ENCODE assay signal across 12 mouse cellular contexts in genomic region chr13:46335020-46335419, GRCm38 (mm10).
A peak's percentile ranks its signal among the peaks of the same experiment; 100 is the strongest.
DNase-seq lines count a peak whose midpoint lies in the region; ATAC-seq and TF ChIP-seq lines count a peak whose summit lies in the region.
"Had no signal": no experiment of that assay in that cellular context is flagged by ENCODE, and none has a peak within 500 bp of the region (broad histone marks: within the 10 kb centered on the region; RNA-seq: fewer than 3 reads in every experiment).

No protein-coding gene starts in this region.

- no peaks in the 10 kb centered on the region for H3K9me3 ChIP-seq in midbrain, embryonic 13.5 days
- H3K9me3 ChIP-seq in midbrain, embryonic 15.5 days = no peaks in the 10 kb centered on the region
- 0 out of 2 replicates have a peak, but pooled peaks cover 3% of the 10 kb centered on the region for H3K9me3 ChIP-seq in forebrain, embryonic 14.5 days (replicated peaks; ENCODE audit: control insufficient read depth, low read length)
- H3K9me3 ChIP-seq: embryonic facial prominence, embryonic 15.5 days had no signal

- peak; percentile 63; the same call in 1 of the 2 replicates for ATAC-seq in midbrain, embryonic 13.5 days
- no peak for ATAC-seq in midbrain, embryonic 15.5 days (replicated peaks)
- ATAC-seq in forebrain, embryonic 14.5 days = peak; percentile 99
- ATAC-seq: intestine, postnatal 0 days had no signal

- no peak overlapping the region for H3K4me3 ChIP-seq in midbrain, embryonic 13.5 days (replicated peaks)
- H3K4me3 ChIP-seq in midbrain, embryonic 15.5 days = no peak overlapping the region
- H3K4me3 ChIP-seq in forebrain, embryonic 14.5 days (ENCODE audit: low read depth, low read length) = no peak overlapping the region
- H3K4me3 ChIP-seq in thymus, adult 2 months (ENCODE audit: control insufficient read depth, insufficient read depth, low read length) = no peak overlapping the region
- H3K4me3 ChIP-seq: embryonic facial prominence, embryonic 15.5 days; limb, embryonic 12.5 days had no signal

- TF ChIP-seq CTCF in thymus, adult 2 months (IDR thresholded peaks at IDR 0.05; ENCODE audit: borderline replicate concordance, control insufficient read depth, extremely low read depth, insufficient read depth, low read length, poor library complexity) = no peak

- H3K36me3 ChIP-seq in midbrain, embryonic 13.5 days = no peaks in the 10 kb centered on the region
- H3K36me3 ChIP-seq in midbrain, embryonic 15.5 days (replicated peaks) = no peaks in the 10 kb centered on the region
- no peaks in the 10 kb centered on the region for H3K36me3 ChIP-seq in forebrain, embryonic 14.5 days (ENCODE audit: control insufficient read depth, insufficient read depth, low read length)
- H3K36me3 ChIP-seq in thymus, adult 2 months (ENCODE audit: control insufficient read depth, insufficient read depth, low read length) = no peaks in the 10 kb centered on the region
- H3K36me3 ChIP-seq: embryonic facial prominence, embryonic 15.5 days; limb, embryonic 12.5 days had no signal

- 79% methylated on average over 6 of the region's 6 CpGs for WGBS in midbrain, embryonic 13.5 days
- WGBS in midbrain, embryonic 15.5 days = 64% methylated on average over 6 of the region's 6 CpGs
- 48% methylated on average over 6 of the region's 6 CpGs for WGBS in forebrain, embryonic 14.5 days
- WGBS in thymus, adult 2 months = 96% methylated on average over 6 of the region's 6 CpGs

- no peak overlapping the region for H3K4me2 ChIP-seq in midbrain, embryonic 13.5 days (replicated peaks)
- H3K4me2 ChIP-seq in midbrain, embryonic 15.5 days = no peak overlapping the region
- no peak overlapping the region for H3K4me2 ChIP-seq in forebrain, embryonic 14.5 days (ENCODE audit: low read length)
- H3K4me2 ChIP-seq: embryonic facial prominence, embryonic 15.5 days; limb, embryonic 12.5 days had no signal

- H3K27ac ChIP-seq in midbrain, embryonic 13.5 days = no peak overlapping the region
- no peak overlapping the region for H3K27ac ChIP-seq in midbrain, embryonic 15.5 days
- H3K27ac ChIP-seq in forebrain, embryonic 14.5 days (ENCODE audit: low read depth, low read length) = peak overlapping the region; percentile 61; the same call in 1 of the 2 replicates
- no peak overlapping the region for H3K27ac ChIP-seq in thymus, adult 2 months (ENCODE audit: control insufficient read depth, insufficient read depth, low read length)
- H3K27ac ChIP-seq: embryonic facial prominence, embryonic 15.5 days; limb, embryonic 12.5 days; macrophage had no signal

- TF ChIP-seq POLR2A in thymus, adult 2 months (IDR thresholded peaks at IDR 0.05; ENCODE audit: control insufficient read depth, extremely low read depth, insufficient read depth, low read length, poor library complexity) = no peak

- 0 out of 2 replicates have a peak, but pooled peaks cover 3% of the 10 kb centered on the region for H3K4me1 ChIP-seq in midbrain, embryonic 13.5 days (replicated peaks)
- H3K4me1 ChIP-seq in midbrain, embryonic 15.5 days = no peaks in the 10 kb centered on the region
- H3K4me1 ChIP-seq in forebrain, embryonic 14.5 days (ENCODE audit: control insufficient read depth, insufficient read depth, low read length) = peaks cover 4% of the 10 kb centered on the region
- H3K4me1 ChIP-seq in thymus, adult 2 months (replicated peaks; ENCODE audit: control insufficient read depth, insufficient read depth, low read length) = peaks cover 14% of the 10 kb centered on the region
- H3K4me1 ChIP-seq: embryonic facial prominence, embryonic 15.5 days had no signal

- H3K27me3 ChIP-seq in midbrain, embryonic 13.5 days = no peaks in the 10 kb centered on the region
- no peaks in the 10 kb centered on the region for H3K27me3 ChIP-seq in midbrain, embryonic 15.5 days (replicated peaks)
- no peaks in the 10 kb centered on the region for H3K27me3 ChIP-seq in forebrain, embryonic 14.5 days (replicated peaks; ENCODE audit: control insufficient read depth, insufficient read depth, low read length)
- no peaks in the 10 kb centered on the region for H3K27me3 ChIP-seq in thymus, adult 2 months (ENCODE audit: control insufficient read depth, insufficient read depth, low read length)
- H3K27me3 ChIP-seq: embryonic facial prominence, embryonic 15.5 days; limb, embryonic 12.5 days had no signal

- H3K9ac ChIP-seq in midbrain, embryonic 13.5 days (replicated peaks) = no peak overlapping the region
- H3K9ac ChIP-seq in midbrain, embryonic 15.5 days = no peak overlapping the region
- no peak overlapping the region for H3K9ac ChIP-seq in forebrain, embryonic 14.5 days (ENCODE audit: low read length)
- H3K9ac ChIP-seq: embryonic facial prominence, embryonic 15.5 days; limb, embryonic 12.5 days had no signal

- DNase-seq in forebrain, embryonic 14.5 days (ENCODE audit: low spot score) = peak; percentile 94
- peak; percentile 39 to 73 for DNase-seq in layer of hippocampus, postnatal 14 days (ENCODE audit: low spot score in 2 of 2)
- peak; percentile 57 to 71 for DNase-seq in right cerebral cortex, postnatal 36 days (ENCODE audit: low spot score in 2 of 2)
- DNase-seq in lung, adult 18-20 months = no peak
- no peak for DNase-seq in thymus, adult 2 months
- DNase-seq in embryo, embryonic 10 days (ENCODE audit: low spot score) = no peak

Comparison
In these comparisons a context has a peak if more than half of its experiments do, and no peak if none do; other contexts are left out.
1. DNase-seq: peak in forebrain, embryonic 14.5 days (single experiment), layer of hippocampus, postnatal 14 days (2 of 2) and right cerebral cortex, postnatal 36 days (2 of 2); none in lung, adult 18-20 months (0 of 2), thymus, adult 2 months (single experiment) and embryo, embryonic 10 days (single experiment).